Mouse (Mus musculus) heart, postnatal 36 days (tissue): Measurements from ENCODE around the gene Pamr1. TPM values are rescaled to one million over a fixed set of nuclear protein-coding genes. Genes with fewer than 3 reads are reported as not detected.

Experiments used
- DNase-seq, 2 experiments: peaks; one replicate each; pipeline ENCODE4 v3.0.0; 2021 to 2022
- intact Hi-C: fragments of 180-260 bp; cut with DNase I; formaldehyde crosslinking; loops from one replicate; pipeline ENCODE4 v1.15.1; 2025
- total RNA-seq, 2 experiments: library from RNA; stranded (reverse); gene quantifications; 2 replicates each; pipeline ENCODE4 v1.2.3; 2021

Gene Pamr1
- total RNA-seq, 2 experiments from 2014 or later, result 1.6 to 2.3 TPM

DNA sequence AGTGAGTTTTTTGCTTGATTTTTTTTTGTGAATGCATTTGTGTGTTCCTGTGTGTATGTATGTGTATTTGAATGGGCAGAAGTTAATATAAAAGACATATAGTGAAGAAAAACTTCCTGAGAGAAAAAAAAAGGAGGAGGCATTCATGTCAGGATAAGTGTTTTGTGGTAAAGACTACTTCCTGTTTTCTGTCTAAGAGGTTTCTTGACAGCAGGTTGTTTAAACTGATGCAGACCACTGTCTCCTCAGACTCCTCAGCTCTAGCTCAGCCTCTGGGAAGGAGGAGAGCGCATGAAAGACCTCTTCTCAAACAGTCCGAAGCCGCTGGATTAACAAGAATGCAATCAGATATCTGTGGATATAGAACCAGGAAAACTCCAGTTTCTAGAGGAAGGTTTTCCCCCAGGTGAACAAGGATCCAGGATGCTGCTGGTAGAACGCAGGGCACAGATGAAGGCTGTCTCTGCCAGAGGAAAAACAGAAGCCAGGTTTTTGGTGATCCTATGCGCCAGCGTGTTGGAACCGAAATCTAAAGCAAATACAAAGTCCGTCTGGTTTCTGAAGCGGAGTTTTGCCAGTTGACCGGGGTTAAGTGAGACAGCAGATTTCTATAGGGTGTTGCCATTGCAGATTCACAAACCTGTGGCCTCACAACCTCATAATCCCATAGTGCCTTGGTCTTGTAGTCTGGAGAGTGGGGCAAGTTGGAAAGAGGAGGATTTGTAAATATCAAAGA, 45.8 kb downstream of the Pamr1 start:
- no peak for DNase-seq
- intact Hi-C loops, result loop anchor here (10.0 kb wide), 1 partner anchor 209 kb away; no protein-coding TSS in a partner anchor

GRCm38 (mm10) chr2:102598911-102599721, 49.3 kb downstream of the Pamr1 start:
- intact Hi-C loops, result loop anchor here (10.0 kb wide), 1 partner anchor 206 kb away; no protein-coding TSS in a partner anchor

DNA sequence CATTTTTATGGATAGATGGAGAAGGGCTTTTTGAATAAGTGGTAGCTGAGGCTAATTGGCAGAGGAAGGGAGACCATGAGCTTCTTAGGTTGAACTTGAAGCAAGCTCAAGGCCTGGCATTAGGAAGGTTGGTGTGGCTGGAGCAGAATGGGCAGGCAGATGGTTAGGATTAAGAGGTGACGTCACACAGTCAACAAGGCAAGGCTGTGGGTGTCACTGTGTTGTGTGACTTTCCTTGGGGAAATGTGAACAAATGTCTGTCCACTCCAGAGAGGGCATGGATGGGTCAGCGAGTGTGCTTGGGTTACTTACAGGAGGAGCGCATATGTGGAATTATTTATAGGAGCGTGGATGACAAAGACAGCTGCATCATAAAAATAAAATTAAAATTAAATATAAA, 50.7 kb downstream of the Pamr1 start:
- intact Hi-C loops, result no loop called here
- no peak for DNase-seq

More at GRCm38 (mm10) chr2:102598911-102599721, 49.3 kb downstream of the Pamr1 start:
- DNase-seq, result no peak

DNA sequence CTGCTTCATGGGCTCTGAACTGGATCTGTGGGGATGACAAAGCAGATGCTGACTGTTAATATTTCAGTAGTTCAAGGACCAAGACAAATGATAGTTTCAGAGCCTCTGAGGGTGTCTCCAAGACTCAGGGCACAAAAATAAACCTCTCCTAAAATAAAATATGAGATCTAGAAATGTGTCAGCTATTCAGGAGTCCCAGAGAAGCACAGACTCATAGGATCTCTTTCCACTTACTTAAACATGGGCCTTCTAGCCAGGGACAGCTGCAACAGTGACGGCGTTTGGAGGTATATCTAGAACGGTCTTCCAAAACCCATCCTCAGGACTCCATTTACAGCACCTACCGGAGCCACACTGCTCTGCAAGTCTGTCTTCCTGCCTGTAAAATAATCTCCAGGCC, 60.7 kb downstream of the Pamr1 start:
- no peak for DNase-seq
- intact Hi-C loops, result no loop called here

DNA sequence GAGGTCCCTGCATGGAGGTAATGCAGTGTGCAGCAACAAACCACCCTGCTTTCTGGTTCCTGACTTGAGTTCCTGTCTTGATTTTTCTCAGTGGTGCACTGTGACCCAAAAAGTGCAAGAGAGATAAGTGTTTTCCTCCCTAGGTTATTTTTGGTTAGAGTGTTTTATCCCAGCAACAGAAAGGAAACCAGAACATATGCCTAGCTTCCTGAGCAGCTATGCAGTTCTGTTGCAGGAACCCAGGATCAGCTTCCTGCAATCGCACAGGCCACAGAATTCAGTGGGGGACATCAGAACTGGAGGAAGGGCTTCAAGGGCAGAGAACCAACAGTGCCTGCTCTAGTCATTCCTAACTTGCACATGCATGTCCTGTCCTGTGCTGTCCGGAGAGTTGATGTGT, 66.8 kb downstream of the Pamr1 start:
- intact Hi-C loops, result no loop called here
- DNase-seq, result no peak

GRCm38 (mm10) chr2:102620744-102621429, 71.1 kb downstream of the Pamr1 start:
- intact Hi-C loops, result no loop called here
- no peak for DNase-seq

DNA sequence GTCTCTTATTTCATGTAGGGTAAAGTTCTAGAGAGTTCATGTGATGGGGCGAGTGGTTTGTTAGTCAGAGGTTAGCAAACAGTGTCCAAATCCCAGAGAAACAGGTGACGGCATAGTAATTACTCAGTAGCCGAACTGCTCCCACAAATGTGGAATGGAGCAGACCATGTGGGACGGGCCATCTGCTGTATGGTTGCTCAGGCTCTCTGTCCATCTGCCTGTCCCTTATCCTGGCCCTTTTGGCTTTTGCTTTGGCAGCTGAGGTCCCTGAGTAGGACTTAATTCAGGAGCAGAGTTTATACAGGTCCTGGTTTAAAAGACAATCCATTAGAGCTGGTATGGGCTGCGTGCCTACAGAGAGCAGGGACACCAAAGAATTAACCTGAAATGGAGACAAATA, 72.4 kb downstream of the Pamr1 start:
- no peak for DNase-seq
- intact Hi-C loops, result no loop called here

DNA sequence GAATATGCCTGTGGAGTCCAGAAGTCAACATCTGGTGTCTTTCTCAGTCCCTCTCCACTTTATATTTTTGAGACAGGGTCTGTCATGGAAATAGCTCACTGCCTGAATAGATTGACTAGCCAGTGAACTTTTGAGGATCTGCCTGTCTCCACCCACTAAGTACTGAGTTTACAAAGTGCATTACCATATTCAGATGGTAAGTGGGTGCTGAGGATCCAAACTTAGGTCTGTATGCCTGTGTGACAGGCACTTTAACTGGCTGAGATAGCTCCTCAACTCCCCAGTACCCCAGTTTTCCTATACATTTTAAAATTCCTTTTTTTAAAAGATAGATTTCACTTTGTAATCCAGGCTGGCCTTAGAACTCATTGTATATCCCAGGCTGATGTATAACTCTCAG, 73.1 kb downstream of the Pamr1 start:
- intact Hi-C loops, result no loop called here
- DNase-seq, result no peak

DNA sequence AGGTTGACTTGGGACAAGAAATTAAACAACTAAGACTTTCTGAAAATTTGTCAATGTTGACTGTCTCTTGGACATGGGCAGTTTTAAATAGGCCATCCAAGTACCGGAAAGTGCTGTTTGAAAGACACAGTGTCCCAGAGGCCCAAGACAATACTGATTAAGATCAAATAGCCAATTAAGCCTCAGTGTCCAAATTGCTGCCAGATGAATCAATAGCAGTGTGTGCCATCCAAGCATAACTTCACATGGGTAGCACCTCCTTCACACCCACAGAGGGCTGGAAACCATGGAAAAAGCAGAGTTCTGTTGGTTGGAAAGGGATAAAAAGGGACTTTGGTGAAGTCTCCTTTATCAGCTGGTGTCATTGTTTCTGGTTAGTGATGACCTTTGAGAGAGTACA, 74.7 kb downstream of the Pamr1 start:
- intact Hi-C loops, result no loop called here
- DNase-seq, result no peak

- DNase-seq, result no peak
- intact Hi-C loops, result no loop called here
These were observed 82.5 kb downstream of the Pamr1 start for GRCm38 (mm10) chr2:102632361-102632760.

DNA sequence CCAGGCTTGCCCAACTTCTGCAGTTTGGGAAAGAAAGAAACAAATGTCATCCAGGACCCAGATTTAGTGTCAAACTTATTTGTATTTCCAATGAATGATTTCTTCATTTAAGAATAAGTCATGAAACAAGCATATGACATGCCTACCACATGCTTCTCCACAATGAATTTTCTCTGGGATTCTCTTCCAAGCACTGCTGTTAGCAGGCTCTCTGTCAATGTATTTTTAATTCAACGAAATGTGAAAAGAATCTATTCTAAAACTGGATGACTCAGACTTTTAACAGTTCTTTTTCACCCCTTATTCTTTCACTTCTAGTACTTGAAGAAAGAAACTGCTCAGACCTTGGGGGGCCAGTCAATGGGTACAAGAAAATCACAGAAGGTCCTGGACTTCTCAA, 84.2 kb downstream of the Pamr1 start:
- intact Hi-C loops, result no loop called here
- DNase-seq, result no peak

- intact Hi-C loops, result no loop called here
- DNase-seq, result no peak
These were observed 85.8 kb downstream of the Pamr1 start for GRCm38 (mm10) chr2:102635523-102636060.

DNA sequence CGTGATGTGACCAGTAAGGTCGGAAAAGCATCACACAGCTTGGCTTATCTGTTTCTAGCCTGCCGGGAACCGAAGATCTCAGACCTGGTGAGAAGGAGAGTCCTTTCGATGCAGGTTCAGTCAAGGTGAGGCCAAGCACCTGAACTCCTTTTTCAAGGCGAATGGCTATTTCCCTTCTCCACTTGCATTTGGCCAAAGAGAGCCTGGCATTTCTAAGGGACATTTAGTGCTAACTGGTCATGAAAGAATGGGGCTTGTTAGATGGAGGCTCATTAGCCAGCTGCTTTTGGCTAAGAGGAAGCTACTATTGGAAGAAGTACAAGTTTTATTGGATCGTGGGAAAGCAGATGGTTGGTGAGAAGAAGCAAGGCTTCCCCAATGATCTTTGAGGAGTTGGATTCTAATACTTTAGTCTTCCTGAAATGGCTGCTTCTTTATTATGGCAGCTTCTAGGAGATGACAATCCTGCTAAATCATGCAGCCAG, 86.3 kb downstream of the Pamr1 start:
- intact Hi-C loops, result no loop called here
- no peak for DNase-seq

DNA sequence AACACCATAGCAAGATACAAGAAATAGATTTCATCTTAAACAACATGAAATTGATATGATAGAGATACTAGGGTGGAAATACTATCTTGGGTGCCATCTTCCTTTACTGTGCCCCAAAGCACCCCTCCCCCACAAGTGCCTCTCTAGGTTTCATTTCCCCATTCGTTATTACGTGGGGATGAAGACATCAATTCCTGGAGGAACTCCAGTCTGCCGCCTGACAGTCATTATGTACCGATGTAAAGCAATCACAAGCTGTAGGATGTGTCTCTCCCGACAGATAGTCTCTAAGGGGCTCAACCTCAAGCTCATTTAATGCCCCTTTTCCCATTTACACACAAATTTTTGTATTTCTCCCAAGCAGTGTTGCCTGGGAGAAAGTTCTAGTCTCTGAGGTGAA, 88.3 kb downstream of the Pamr1 start:
- intact Hi-C loops, result no loop called here

DNA sequence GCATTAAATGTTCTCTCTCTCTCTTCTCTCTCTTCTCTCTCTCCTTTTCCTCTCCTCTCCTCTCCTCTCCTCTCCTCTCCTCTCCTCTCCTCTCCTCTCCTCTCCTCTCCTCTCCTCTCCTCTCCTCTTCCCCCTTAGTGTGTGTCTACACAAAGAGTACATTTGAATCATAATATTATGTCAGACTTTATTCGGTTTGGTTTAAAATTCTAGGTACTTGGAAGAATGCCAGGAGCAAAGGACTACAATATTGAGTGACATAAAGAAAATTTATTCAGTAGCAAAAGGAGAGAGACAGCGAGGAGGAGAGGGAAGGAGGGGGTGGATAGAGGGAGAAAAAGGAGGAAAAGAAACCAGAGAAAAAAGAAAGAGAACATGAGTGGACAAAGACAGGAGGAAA, 88.9 kb downstream of the Pamr1 start:
- DNase-seq, result no peak
- intact Hi-C loops, result no loop called here

More for the DNA sequence above, 88.3 kb downstream of the Pamr1 start:
- no peak for DNase-seq

GRCm38 (mm10) chr2:102648845-102649500, 99.2 kb downstream of the Pamr1 start:
- no peak for DNase-seq
- intact Hi-C loops, result no loop called here

GRCm38 (mm10) chr2:102650322-102650721, 100.5 kb downstream of the Pamr1 start:
- intact Hi-C loops, result no loop called here
- DNase-seq, result no peak

GRCm38 (mm10) chr2:102655966-102656725, 106.3 kb downstream of the Pamr1 start:
- no peak for DNase-seq
- intact Hi-C loops, result no loop called here

GRCm38 (mm10) chr2:102657726-102658125, 107.9 kb downstream of the Pamr1 start:
- no peak for DNase-seq
- intact Hi-C loops, result loop anchor here (2.0 kb wide), 1 partner anchor 67 kb away; no protein-coding TSS in a partner anchor
